Mouse (Mus musculus) heart, postnatal 36 days (tissue): Measurements from ENCODE around the gene Acta1. TPM values are rescaled to one million over a fixed set of nuclear protein-coding genes. Genes with fewer than 3 reads are reported as not detected.

ENCODE experiments used
- DNase-seq, 2 experiments: peaks; one replicate each; pipeline ENCODE4 v3.0.0; 2021 to 2022
- intact Hi-C: fragments of 180-260 bp; cut with DNase I; formaldehyde crosslinking; loops from one replicate; pipeline ENCODE4 v1.15.1; 2025
- total RNA-seq, 2 experiments: library from RNA; stranded (reverse); gene quantifications; 2 replicates each; pipeline ENCODE4 v1.2.3; 2021

Gene Acta1
- total RNA-seq, 2 experiments from 2014 or later: 656 to 855 TPM

DNA sequence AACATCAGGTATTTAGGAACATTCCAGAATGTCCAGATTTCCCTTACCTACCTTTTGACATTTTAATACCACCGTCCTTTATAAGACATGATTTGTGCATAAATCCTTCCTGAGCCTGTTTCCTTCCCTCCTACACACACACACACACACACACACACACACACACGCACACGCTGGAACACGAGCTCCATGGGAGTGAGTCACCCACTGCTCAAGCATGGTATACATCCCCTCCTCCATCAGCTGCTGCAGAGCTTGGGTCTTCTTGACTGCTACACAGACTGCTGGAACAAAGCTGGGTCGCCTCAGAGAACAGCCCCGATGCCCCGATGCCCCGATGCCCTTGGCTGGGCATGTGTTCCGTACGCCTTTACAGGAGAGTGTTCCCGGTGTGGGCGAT, 48.0 kb downstream of the Acta1 start:
- no peak for DNase-seq
- intact Hi-C loops: no loop called here

DNA sequence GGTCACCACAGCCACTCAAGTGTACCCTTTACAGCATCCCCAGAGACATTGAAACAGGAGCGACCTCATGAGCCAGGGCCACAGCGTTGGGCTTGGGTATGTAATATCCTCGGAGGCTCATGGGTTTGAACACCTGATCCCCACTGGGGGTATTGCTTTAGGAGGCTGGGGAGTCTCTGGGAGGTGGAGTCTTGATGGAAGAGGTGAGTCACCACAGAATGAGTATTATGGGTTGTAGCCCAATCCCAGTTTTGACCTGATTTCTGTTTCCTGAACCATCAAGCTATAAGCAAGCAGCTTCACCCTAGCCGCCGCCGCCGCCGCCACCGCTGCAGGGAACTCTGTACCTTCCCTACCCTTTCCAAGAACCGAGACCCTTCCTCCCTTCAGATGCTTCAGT, 48.6 kb downstream of the Acta1 start:
- intact Hi-C loops: no loop called here
- no peak for DNase-seq

DNA sequence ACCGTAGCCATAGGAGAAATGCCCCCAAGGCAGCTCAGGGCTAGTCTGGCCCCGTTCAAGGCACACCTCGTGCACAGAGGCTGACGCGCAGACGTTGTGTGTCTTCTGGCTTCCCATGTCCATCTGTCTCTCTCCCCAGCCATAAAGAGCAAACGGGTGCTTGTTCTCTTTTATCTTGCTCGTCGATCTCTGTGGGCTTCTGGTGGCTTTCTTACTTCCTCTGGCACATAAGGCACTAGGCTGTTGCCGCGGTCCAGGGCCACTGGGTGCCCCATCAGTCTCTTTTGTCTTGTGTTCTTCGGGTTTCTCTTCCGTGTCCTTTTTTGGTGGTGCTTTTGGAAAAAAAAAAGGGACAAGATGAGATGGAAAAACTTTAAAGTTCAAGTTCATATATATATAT, 49.4 kb downstream of the Acta1 start:
- intact Hi-C loops: no loop called here
- DNase-seq: no peak

DNA sequence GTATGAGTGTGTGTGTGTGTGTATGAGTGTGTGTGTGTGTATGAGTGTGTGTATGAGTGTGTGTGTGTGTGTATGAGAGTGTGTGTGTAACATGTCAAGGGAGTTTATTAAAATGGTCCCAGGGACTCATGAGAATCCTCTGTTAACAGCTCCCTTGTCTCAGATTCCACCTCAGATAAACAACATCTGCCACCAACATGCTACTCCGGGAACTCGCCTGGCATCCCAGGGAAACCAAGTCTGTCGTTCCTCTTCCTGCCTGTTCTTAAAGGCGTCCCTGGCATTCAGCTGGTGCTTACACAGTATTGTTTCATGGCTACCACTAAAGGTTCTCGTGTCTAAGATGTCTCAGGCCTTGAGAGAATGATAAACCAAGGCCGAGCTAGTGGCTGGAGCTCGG, 50.2 kb downstream of the Acta1 start:
- no peak for DNase-seq
- intact Hi-C loops: no loop called here

DNA sequence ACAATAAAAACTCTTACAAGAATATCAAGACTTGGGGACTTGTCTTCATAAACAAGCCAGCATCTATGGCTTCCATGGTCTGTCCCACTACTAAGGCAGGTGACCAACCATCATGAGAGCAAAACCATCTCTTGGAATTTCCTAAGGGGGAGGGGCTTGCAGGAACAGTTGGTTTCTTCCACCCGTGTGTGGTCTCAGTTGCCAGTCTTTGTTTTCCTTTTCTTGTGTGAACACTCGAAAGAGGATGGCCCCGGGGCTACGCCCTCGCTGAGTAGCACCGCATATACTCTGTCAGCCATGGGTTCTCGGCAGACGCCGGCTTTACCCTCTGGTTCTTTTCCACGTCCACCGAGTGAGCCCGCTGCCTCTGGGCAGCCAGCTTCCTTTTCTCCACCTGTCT, 52.5 kb downstream of the Acta1 start:
- intact Hi-C loops: no loop called here
- DNase-seq: no peak

Other genes starting within 250 kb of the Acta1 start
- 1 to 10 TPM; 6.6 to 8.3 TPM for gene Rhou, start 240.8 kb downstream of the Acta1 start, total RNA-seq
- 1 to 10 TPM; 7.3 to 7.9 TPM for gene Rab4a, start 88.8 kb downstream of the Acta1 start, total RNA-seq
- gene Ccsap, start 34.5 kb downstream of the Acta1 start, total RNA-seq: 1 to 10 TPM; 1.3 to 1.6 TPM
- 10 to 100 TPM; 11.2 TPM for gene Nup133, start 54.5 kb upstream of the Acta1 start, total RNA-seq
- gene Abcb10, start 88.4 kb upstream of the Acta1 start, total RNA-seq: 10 to 100 TPM; 43.2 to 52.8 TPM
- 10 to 100 TPM; 13.8 to 14.0 TPM for gene Taf5l, start 126.6 kb upstream of the Acta1 start, total RNA-seq
- gene Urb2, start 126.8 kb upstream of the Acta1 start, total RNA-seq: 1 to 10 TPM; 6.3 TPM